Mouse (Mus musculus): ENCODE data around the gene Ckm. TPM values are rescaled to one million over a fixed set of nuclear protein-coding genes. Genes with fewer than 3 reads are reported as not detected.

The Ckm gene
- polyA plus RNA-seq, 1 experiment, result 1,561 TPM

DNA sequence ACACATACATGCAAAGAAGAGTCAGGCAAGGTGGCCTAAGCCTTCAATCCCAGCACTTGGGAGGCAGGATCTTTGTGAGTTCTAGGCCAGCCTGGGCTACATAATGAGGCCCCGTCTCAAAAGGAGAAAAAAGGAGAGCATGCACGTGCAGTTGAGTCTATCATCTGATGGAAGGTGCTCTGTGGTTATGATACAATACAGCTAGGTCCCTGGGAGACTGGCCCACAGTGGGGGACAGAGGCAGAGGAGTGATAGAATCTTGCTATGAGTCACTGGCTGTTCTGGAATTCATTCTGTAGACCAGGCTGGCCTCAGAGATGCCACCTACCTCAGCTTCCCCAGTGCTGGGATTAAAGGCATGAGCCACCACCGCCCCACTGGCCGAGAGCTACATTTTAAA, 57.9 kb downstream of the Ckm start:
- H3K27me3 ChIP-seq (ENCODE audit: control insufficient read depth, insufficient read depth, insufficient read length), result no peaks in the 10 kb centered on the region
- H3K79me2 ChIP-seq (ENCODE audit: control insufficient read depth, insufficient read depth), result peaks cover 4% of the 10 kb centered on the region
- TF ChIP-seq TCF3 (IDR thresholded peaks at IDR 0.05; ENCODE audit: insufficient read length, low read depth) (no peak), MAX (IDR thresholded peaks at IDR 0.05; ENCODE audit: low read depth) (no peak), SRF (IDR thresholded peaks at IDR 0.05; ENCODE audit: control insufficient read depth, insufficient read length, low read depth) (no peak), REST (IDR thresholded peaks at IDR 0.05; ENCODE audit: insufficient read depth, insufficient read length) (no peak), MYOG (IDR thresholded peaks at IDR 0.05; ENCODE audit: control insufficient read depth in 1 of 3, insufficient read depth in 1 of 3, insufficient read length in 2 of 3, low read depth in 2 of 3) (no peak), POLR2AphosphoS2 (IDR thresholded peaks at IDR 0.05; ENCODE audit: insufficient read length, low read depth) (no peak), USF1 (IDR thresholded peaks at IDR 0.05; ENCODE audit: low read depth) (no peak), E2F4 (IDR thresholded peaks at IDR 0.05; ENCODE audit: insufficient read depth) (no peak), CEBPB (IDR thresholded peaks at IDR 0.05; ENCODE audit: insufficient read depth, poor library complexity, severe bottlenecking) (no peak)
- H3K36me3 ChIP-seq (ENCODE audit: control insufficient read depth, insufficient read depth), result no peaks in the 10 kb centered on the region
- no peak overlapping the region for H3K4me2 ChIP-seq (ENCODE audit: low read depth)
- H3ac ChIP-seq (ENCODE audit: control insufficient read depth, insufficient read length), result no peak overlapping the region
- no peak overlapping the region for H3K4me3 ChIP-seq

DNA sequence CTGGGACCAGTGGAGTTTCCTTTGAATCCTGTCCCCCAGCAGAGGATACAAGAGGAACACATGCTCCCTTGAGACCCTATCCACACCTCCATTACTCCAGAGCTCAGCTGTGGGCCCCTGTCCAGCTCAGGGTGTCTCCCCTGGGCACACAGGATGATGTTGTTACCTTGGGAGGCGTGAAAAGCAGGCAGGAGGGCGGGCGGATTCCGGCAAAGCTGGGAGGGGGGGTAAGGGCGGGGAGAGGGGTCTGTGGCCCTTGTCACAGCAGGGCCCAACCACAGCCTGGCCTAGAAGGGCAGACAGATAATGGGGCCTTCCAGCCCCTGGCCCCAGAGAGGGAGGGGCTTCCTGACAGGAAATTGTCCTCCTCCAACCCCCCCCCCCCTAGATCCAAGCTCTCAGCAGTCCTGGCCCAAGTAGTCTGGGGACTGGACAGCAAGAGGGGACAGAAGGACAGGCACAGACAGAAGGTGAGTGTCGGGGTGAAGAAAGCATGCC, 58.4 kb downstream of the Ckm start, which contains the start of gene Exoc3l2:
TSS of gene Exoc3l2 (plus strand) at position 448 of the 498 bp plus-strand sequence.
- Histone ChIP-seq H3K27me3 (ENCODE audit: control insufficient read depth, insufficient read depth, insufficient read length) (no peaks in the 10 kb centered on the region), H3K4me2 (ENCODE audit: low read depth) (no peak within 1 kb of the TSS), H3K4me3 (no peak within 1 kb of the TSS), H3ac (ENCODE audit: control insufficient read depth, insufficient read length) (no peak within 1 kb of the TSS), H3K79me2 (ENCODE audit: control insufficient read depth, insufficient read depth) (no peaks in the 10 kb centered on the region), H3K36me3 (ENCODE audit: control insufficient read depth, insufficient read depth) (no peaks in the 10 kb centered on the region)
- TF ChIP-seq SRF (IDR thresholded peaks at IDR 0.05; ENCODE audit: control insufficient read depth, insufficient read length, low read depth) (no peak), TCF12 (IDR thresholded peaks at IDR 0.05; ENCODE audit: insufficient read depth, poor library complexity, severe bottlenecking) (no peak), REST (IDR thresholded peaks at IDR 0.05; ENCODE audit: insufficient read depth, insufficient read length) (no peak), POLR2A (IDR thresholded peaks at IDR 0.05; ENCODE audit: insufficient read length, low read depth) (no peak), MYOD1 (IDR thresholded peaks at IDR 0.05; ENCODE audit: control insufficient read depth in 1 of 3, insufficient read length in 2 of 3, low read depth in 2 of 3) (no peak), USF1 (IDR thresholded peaks at IDR 0.05; ENCODE audit: low read depth) (no peak), E2F4 (IDR thresholded peaks at IDR 0.05; ENCODE audit: insufficient read depth) (no peak), CEBPB (IDR thresholded peaks at IDR 0.05; ENCODE audit: insufficient read depth, poor library complexity, severe bottlenecking) (no peak), POLR2AphosphoS2 (IDR thresholded peaks at IDR 0.05; ENCODE audit: insufficient read length, low read depth) (no peak), MYOG (IDR thresholded peaks at IDR 0.05; ENCODE audit: control insufficient read depth in 1 of 3, insufficient read depth in 1 of 3, insufficient read length in 2 of 3, low read depth in 2 of 3) (no peak), MAX (IDR thresholded peaks at IDR 0.05; ENCODE audit: low read depth) (no peak), TCF3 (IDR thresholded peaks at IDR 0.05; ENCODE audit: insufficient read length, low read depth) (no peak)

DNA sequence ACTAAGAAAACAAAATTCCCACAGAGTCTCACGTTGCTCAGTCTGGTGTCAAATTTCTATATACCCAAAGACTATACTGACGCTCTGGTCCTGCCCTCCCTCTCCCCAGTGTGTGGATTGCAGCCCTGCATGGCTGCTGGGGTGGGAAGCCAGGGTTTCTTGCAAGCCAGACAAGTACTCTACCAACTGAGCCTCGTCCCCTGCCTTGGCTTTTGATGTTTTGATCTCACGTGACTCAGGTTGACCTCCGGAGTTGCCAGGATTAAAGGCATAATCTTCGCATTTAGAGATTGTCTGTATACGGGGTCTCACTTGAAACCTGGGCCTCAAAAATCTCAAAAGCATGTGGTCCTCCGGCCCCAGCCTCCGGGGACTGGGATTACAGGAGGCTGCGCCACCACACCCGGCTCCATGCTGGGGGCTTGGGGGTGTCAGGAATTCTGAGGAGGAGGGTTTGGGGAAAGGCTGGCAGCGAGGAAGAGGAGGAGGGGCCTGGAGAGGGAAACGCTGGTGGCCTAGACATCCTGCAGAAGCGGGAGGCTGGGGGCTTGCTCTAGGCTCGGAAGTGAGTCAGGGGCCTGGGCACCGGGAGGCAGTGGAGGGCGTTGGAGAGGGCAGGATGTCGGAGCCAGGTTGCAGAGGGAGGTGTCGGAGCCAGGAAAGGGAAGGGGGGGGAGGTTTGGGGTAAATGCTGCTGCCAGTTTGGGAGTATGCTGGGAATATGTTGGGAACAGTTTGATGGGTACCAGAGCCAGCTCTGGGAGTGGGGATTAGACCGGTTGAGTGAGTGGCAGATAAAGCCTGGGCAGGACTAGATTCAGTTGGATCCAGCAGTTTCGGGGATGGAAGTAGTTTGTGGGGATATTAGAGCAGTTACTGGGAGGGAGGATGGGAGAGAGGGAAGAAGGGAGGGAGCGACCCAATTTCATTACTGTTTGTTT, 60.1 kb downstream of the Ckm start:
- Histone ChIP-seq H3K36me3 (ENCODE audit: control insufficient read depth, insufficient read depth) (no peaks in the 10 kb centered on the region), H3K4me2 (ENCODE audit: low read depth) (no peak overlapping the region), H3K79me2 (ENCODE audit: control insufficient read depth, insufficient read depth) (no peaks in the 10 kb centered on the region), H3ac (ENCODE audit: control insufficient read depth, insufficient read length) (no peak overlapping the region), H3K27me3 (ENCODE audit: control insufficient read depth, insufficient read depth, insufficient read length) (peaks cover 7% of the 10 kb centered on the region), H3K4me3 (no peak overlapping the region)
- no peak for TF ChIP-seq E2F4 (IDR thresholded peaks at IDR 0.05; ENCODE audit: insufficient read depth)
- no peak for TF ChIP-seq TCF3 (IDR thresholded peaks at IDR 0.05; ENCODE audit: insufficient read length, low read depth)
- TF ChIP-seq USF1 (IDR thresholded peaks at IDR 0.05; ENCODE audit: low read depth), result no peak
- no peak for TF ChIP-seq MAX (IDR thresholded peaks at IDR 0.05; ENCODE audit: low read depth)
- no peak for TF ChIP-seq MYOD1 (IDR thresholded peaks at IDR 0.05; ENCODE audit: control insufficient read depth in 1 of 3, insufficient read length in 2 of 3, low read depth in 2 of 3)
- TF ChIP-seq TCF12 (IDR thresholded peaks at IDR 0.05; ENCODE audit: insufficient read depth, poor library complexity, severe bottlenecking), result no peak
- TF ChIP-seq SRF (IDR thresholded peaks at IDR 0.05; ENCODE audit: control insufficient read depth, insufficient read length, low read depth), result no peak
- no peak for TF ChIP-seq POLR2AphosphoS2 (IDR thresholded peaks at IDR 0.05; ENCODE audit: insufficient read length, low read depth)
- TF ChIP-seq MYOG (IDR thresholded peaks at IDR 0.05; ENCODE audit: control insufficient read depth in 1 of 3, insufficient read depth in 1 of 3, insufficient read length in 2 of 3, low read depth in 2 of 3), result no peak
- no peak for TF ChIP-seq CEBPB (IDR thresholded peaks at IDR 0.05; ENCODE audit: insufficient read depth, poor library complexity, severe bottlenecking)
- TF ChIP-seq REST (IDR thresholded peaks at IDR 0.05; ENCODE audit: insufficient read depth, insufficient read length), result no peak
- no peak for TF ChIP-seq POLR2A (IDR thresholded peaks at IDR 0.05; ENCODE audit: insufficient read length, low read depth)

DNA sequence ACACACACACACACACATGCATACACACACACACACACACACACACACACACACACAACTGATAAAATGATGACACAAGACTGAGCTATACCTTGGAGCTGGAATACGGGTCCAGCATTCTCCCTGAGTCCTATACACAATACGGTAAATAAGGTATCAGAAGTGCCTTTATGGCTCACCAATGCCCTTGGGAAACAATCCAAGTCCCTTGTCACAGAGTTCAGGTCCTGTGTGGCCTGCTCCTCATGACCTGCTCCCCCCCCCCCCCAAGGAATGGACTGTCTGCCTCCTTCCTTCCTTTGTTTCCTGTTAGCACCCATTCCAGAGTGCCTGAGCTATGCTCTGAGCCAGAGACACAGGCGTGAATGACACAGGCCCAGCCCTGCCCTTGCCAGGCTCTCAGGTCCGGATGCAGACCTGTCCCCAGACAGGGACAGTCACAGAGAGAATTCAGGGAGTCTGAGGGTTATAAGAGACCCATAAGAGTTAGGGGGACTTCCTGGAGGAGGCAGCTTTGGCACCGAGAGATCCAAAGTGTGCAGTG, 62.1 kb downstream of the Ckm start:
- TF ChIP-seq E2F4 (IDR thresholded peaks at IDR 0.05; ENCODE audit: insufficient read depth) (no peak), MAX (IDR thresholded peaks at IDR 0.05; ENCODE audit: low read depth) (no peak)
- H3K4me2 ChIP-seq (ENCODE audit: low read depth), result no peak overlapping the region
- H3K27me3 ChIP-seq (ENCODE audit: control insufficient read depth, insufficient read depth, insufficient read length), result peaks cover 17% of the 10 kb centered on the region
- no peaks in the 10 kb centered on the region for H3K36me3 ChIP-seq (ENCODE audit: control insufficient read depth, insufficient read depth)
- H3K4me3 ChIP-seq, result no peak overlapping the region
- H3K79me2 ChIP-seq (ENCODE audit: control insufficient read depth, insufficient read depth), result no peaks in the 10 kb centered on the region
- no peak overlapping the region for H3ac ChIP-seq (ENCODE audit: control insufficient read depth, insufficient read length)

All from myocyte (in vitro differentiated cells).